Mouse (Mus musculus) kidney, postnatal 4 days (tissue): ENCODE data around the gene Stac2.

Experiments
- DNase-seq, 2 experiments: peaks; one replicate each; pipeline ENCODE4 v3.0.0; 2021; ENCODE audit warnings: mixed read lengths in 2 of 2

The Stac2 gene

DNA sequence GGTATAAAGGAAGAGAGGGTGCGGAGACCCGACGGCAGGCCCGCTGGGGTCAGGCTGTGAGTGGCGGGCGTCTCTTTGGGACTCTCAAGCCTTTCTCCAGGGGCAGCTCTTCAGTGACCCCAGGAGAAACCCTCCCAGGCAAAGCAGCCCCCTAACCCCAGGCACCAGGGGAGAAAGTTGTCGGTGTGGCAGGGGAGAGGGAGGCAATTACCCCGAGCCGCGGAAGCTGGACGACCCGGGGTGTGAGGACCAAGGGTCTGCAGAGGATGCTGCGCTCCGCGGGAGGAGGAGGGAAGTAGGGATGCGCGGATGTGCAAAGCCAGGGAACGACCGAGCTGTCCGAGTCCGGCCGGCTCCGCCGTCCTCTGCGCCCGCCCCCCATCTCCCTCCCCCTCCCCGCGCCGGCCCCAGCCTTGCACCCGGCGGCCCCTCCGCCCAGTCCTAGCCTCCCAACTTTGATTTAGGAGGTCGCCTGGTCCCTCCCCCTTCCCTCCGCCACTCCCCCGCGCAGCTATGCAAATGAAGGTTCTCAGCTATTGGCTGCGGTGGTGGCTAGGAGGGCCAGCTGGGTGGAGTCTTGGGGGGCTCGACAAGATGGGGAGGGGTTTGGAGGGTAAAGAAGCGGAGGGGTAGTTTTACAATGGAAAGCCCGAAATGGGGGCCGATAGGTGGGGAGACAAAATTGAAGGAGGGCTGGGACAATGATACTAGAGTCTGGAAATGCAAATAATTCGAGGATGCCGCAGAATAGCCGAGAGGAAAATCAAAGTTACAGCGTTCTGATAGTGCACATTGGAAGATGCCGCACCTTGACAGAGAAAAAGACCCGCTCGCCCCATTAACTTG lies at the start of gene Stac2:
Gene Stac2 (minus strand): TSS at position 474 of the 846 bp plus-strand sequence.
- DNase-seq = peak; percentile 89 to 93

DNA sequence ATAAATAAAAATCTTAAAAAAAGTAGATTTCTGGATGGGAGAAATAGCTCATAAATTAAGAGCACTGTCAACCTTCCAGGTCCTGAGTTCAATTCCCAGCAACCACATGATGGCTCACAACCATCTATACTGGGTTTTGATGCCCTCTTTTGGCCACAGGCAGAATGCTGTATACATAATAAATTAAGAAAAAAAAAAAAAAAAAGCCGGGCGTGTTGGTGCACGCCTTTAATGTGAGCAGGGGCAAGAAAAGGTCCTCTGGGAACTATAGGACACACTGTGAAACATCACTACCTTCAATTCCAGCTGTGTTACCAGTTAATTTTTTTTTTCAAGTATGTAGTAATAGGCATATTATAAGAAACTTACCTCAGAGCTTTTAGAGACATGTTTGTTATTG lies 48.1 kb upstream of the Stac2 start:
- DNase-seq = no peak

DNA sequence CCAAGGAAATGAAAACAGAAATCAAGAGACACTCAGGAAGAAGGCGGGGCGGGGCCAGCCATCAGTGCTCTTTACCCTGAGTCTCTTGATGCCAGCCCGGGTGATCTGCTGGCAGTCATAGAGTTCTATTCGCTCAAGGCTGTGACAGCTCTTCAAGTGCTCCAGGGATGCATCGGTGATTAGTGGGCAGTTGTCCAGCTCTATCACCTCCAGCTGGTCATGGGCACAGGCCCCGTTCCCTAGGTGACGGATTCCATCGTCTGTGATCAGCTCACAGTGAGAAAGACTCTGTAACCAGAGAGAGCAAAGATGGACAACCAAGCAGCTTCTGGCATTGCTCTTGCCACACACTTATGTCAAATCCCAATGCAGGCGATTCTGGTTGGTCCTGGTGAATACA lies 37.3 kb upstream of the Stac2 start:
- no peak for DNase-seq

DNA sequence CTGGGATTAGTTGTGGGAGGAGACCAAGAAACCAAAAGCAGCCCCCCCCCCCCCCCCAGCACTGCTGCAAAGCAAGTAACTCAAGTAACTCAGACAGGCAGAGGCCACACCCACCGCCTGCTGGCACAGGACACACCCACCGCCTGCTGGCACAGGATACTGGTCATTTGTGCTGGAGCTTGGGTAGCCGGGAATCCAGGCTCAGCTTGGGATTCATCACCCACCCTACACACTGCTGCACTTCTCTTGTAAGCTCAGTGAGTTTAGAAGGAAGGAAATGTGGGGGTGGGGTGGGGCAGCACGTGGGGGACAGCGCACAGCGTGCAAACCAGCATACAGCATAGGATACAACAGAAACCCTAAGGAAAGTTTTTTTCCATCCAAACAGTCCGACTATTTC lies 35.0 kb upstream of the Stac2 start:
- peak; percentile 60 to 73 for DNase-seq

DNA sequence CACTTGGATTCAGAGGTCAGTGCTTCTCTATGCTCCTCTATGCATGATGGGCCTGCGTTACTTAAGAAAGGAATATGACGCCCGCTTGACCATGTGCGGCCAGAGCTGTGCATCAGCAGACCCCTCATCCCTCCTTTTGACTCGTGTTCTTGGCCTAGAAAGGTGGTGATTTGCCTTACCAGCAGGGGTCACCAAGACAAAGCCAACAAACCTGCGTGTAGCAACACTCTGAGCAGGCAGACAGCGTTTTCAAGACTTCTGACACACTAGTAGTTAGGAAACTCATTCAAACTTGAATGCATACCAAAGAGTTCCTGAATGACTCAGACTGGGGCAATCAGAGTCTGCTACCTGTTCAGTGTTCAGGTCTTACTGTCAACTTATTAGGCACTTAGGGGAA lies 33.3 kb upstream of the Stac2 start:
- no peak for DNase-seq

DNA sequence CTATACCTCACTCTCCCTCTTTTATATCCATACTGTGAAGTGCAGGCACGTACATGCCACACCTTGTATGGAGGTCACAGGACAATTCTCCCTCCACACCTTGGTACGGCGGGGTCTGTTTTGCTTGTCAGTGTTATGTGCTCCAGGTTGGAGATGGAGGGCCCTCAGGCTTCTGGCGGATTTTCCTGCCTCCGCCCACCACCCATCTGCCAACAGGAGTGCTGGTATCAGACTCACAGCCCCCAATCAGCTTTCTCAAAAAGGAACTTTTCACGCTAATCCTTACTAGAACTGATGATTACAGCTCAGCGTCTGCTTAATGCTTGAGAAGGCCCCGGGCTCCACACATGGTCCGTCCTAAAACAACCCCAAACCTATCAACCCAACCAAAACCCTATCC lies 32.9 kb upstream of the Stac2 start:
- no peak for DNase-seq

DNA sequence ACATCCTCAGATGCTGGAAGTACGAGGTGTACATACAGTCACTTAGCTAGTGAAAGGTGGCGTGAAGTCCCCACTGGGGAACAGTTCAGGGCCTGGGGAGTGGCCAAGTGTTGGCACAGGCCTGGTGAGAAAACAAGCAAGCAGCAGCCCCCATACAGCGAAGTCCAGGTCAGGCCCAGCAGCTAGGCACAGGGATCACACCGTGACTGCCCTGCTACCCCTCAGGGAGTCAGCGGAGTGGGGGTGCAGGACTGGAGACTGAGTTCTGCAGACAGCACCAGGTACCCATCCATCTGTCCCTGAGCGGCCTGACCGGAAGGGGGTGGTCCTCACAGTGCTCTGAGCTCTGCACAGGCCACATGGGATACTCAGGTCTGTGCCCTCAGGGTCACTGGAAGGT lies 29.5 kb upstream of the Stac2 start:
- no peak for DNase-seq

DNA sequence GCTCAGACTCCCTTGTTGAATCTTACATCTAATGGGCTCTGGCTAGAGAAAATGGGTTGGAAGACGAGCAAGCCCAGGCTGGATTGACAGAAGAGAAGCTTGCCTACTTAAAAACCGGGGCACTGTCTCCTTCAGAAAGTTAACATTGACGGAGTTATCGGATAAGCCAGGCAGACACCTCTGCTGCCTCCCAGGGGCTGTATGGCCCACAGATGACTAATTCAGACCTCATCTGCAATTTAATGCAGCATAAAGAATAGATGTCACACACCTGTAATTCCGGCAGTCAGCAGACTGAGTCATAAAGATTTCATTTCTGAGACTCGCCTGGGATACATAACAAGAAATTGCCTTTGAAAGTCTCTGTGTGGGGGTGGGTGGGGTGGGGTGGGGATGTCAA lies 27.2 kb upstream of the Stac2 start:
- DNase-seq = no peak

DNA sequence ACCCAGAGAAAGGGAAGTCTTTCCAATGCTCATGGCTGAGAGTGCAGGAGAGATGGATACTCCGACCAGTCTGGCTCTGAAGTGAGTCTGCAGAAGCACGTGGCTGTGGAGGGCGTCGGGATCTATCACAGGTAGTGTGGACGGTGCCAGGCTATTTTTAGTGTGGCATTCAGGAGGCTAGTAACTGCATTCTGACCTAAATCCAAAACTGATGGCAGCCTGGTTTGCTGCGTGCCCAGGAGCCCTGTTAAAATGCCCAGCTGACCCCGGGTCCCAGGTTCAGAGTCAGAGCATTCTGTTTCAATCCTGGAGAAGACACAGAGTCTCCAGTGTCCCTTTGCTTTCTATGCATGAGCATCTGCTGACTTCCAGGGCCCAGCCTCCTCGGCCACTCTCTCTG lies 23.8 kb upstream of the Stac2 start:
- no peak for DNase-seq

DNA sequence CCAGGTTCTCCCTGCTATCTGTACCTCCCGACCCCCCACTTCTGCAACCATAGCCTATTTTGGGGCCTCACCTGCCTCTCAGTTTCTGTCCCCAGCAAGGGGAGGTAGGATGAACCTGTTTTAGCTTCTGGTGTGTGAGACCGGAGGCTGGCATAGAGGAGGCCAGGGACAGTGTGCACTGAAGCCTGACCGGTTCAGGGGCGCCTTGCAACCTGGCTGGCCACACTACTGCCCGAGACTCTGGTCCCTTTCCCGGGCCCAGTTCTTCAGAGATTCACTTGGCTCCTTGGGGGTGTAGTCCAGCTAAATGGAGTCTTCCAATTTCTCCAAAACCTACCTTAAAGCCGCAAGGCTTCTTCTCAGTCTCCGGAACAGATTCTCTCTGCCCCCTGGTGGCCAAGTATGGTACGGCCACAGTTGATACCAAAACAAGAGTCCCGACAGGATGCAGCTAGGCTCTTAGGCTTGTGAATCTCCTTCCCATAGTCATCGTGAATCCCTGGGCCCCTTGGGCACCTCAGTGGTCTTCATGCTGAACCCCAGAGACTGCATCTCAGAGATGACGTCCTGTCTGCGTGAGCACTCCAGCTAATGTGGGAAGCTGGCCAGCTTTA lies 22.0 kb upstream of the Stac2 start:
- peak; percentile 94 for DNase-seq

DNA sequence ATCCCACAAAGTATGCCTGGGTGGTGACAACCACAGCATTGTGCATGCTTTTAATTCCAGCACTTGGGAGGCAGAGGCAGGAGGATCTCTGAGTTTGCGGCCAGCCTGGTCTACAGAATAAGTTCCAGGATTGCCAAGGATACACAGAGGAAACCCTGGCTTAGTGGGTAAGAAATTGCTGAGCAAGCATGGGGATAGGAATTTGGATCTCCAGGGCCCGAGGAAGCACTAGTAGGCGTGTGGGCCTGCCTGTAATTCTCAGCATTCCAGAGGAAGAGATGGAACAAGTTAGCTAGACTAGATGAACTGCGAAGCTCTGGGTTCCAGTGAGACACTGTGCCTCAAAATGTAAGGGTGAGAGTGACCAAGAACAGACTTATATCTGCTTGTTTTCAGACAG lies 20.2 kb upstream of the Stac2 start:
- DNase-seq = no peak

DNA sequence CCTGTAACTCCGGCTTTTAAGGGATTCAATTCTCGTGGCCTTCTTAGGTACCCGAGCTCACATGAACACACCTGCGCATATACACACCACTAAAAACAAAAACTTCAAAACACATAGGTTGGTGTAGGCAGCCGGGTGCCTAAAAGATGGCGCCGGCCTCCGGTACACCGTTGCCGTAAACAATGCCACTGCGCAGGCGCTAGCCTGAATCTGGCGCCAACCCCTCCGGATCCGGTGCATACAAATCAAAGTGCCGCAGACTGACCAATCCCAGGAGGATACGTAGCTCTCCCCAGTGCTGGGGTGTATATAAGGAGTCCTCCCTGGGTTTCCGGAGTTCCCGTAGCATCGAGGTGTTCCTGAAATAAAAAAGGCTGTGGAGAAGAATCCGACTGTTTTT lies 14.0 kb upstream of the Stac2 start:
- DNase-seq = no peak

DNA sequence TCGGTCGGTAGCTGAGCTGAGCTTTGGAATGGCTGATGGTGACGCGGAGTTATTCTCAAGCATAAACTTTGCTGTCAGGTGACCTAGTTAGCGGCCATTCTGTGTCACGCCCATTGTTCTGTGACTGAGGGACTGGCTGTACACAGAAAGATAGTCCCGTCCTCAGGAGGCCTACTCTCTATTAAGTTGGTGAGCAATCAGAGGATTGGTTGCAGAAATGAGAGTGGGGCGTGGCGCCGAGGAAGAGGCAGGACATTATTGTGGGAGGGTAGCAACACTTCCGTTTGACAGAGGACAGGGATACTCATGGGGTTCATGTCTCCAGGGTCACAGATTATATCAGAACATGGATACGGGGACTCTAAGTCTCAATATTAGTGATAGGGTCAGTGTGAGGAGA lies 12.9 kb upstream of the Stac2 start:
- DNase-seq = no peak

DNA sequence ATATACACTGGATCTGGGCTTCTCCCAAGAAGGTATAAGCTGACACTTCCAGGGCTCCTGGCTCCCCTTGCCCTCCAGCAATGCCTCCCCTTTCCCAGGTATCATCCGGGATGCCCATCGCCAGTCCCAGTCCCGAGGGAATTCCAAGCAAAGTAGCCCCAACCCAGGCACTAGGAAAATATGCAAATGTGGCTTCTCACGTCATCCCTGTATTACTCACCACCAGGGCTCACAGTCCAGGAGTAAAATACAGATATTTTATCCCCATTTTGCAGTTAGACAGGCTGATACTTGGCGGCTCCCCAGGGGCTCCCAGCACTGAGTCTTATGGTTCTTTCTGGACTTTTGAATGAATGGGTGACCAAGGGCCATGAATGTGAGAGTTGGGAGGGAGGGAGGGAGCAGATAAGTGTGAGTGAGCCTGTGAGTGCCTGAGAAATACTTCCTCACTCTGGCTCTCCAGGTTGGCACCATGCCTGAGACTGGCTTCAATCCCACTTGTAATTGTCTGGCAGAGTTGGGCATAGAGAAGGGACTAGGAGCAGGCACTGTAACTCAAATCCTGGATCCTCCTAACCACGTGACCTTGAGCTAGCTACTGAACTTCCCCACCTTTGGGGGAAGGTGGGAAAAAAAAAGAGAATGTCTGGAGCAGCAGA lies 8.8 kb upstream of the Stac2 start:
- DNase-seq = no peak

DNA sequence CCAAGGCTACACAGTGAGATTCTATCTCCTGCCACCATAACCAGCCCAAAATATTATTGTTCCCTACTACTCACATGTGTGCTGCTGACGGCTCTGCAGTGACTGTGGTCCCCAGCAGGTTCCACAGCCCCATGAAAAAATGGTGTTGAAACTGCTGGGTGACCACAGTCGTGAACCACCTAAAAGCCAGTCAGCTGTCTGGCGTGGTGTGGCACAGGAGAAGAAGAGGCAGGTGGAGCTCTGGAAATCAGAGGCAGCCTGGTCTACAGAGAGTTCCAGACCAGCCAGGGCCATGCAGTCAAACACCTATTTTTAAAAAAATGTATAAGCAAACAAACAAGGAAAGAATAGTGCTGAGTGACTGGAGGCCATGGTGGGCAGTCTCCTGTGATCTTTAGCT lies 8.2 kb upstream of the Stac2 start:
- DNase-seq = no peak

DNA sequence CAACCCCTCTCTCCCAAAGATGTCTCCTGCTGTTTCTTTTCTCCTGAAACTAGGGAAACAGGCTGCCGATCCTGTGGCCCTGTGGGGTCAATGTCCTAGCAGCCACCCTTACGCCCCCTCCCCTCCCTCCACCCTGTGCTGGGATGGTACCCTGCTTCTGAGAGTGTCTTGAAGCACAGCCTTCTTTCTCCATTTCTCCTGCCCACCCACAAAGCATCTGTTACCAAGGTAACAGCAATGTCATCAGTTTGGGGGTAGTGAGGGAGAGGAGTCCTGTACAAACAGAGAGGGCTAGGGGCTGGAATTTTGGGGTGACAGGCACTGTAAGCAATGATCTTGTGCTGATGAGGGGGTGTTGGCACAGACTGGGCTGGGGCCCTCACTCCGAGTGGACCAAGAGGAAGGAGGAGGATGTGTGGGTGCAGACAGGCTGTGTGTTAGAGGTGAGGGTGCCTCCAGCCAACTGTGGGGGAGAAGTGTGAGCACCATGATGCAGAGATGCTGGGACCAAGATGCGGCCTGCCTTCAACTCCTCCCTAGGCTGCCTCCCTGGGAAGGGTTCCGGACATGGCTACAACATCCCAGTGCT lies 6.9 kb upstream of the Stac2 start:
- DNase-seq = no peak

DNA sequence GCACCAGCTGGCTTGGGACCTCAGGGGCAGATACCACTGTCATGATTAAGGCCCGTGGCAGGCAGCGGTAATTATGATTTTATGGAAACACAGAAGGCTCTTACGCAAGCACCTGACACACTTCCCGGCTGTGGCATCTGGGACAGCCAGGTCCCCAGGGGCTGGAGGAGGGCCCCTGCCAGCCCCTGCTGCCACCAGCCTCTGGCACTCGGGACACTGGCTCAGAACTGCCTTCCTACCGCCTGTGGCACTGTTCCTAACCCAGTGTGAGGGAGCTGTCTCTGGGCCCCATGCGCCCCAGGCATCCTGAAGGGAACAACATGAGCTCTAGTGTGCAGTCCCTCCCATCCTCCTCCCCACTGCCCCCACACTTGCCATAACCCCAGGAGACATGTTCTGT lies 6.4 kb upstream of the Stac2 start:
- DNase-seq = no peak

DNA sequence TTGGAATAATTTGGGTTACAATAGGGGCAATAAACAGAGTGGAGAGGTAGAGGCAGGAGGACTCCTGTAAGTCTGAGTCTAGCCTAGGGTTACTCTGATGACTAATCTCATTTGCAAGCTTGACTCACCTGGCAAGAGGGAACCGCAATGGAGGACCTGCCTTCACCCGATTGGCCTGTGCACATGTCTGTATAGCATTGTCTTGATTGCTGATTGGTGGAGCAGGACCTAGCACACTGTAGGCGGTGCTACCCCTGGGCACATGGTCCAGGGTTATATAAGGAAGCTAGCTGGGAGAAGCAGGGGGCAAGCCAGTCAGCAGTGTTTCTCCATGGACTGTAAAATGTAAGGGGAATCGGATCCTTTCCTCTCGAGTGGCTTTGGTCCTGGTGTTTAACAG lies 4.7 kb upstream of the Stac2 start:
- DNase-seq = peak; percentile 42 to 62

DNA sequence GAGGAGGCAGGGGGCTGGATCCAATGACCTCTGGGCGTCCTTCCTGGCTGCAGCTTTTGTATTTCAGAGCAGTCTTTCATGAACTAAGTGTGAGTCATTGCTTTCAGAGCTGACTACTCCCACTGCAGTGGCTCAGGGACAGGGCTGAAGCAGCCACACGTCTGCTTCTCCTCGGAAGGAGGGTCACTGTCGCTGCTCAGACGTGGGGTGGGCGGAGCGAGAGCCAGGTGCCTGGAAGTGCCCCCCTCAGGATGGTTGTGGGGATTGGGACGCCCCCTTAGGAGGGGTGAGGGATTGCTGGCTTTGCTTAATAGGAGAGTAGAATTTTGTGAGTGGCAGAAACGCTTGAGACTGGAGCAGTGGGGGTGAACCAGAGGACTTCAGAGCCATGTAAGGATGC lies 4.2 kb upstream of the Stac2 start:
- DNase-seq = peak in 1 of 2 experiments; percentile 41

DNA sequence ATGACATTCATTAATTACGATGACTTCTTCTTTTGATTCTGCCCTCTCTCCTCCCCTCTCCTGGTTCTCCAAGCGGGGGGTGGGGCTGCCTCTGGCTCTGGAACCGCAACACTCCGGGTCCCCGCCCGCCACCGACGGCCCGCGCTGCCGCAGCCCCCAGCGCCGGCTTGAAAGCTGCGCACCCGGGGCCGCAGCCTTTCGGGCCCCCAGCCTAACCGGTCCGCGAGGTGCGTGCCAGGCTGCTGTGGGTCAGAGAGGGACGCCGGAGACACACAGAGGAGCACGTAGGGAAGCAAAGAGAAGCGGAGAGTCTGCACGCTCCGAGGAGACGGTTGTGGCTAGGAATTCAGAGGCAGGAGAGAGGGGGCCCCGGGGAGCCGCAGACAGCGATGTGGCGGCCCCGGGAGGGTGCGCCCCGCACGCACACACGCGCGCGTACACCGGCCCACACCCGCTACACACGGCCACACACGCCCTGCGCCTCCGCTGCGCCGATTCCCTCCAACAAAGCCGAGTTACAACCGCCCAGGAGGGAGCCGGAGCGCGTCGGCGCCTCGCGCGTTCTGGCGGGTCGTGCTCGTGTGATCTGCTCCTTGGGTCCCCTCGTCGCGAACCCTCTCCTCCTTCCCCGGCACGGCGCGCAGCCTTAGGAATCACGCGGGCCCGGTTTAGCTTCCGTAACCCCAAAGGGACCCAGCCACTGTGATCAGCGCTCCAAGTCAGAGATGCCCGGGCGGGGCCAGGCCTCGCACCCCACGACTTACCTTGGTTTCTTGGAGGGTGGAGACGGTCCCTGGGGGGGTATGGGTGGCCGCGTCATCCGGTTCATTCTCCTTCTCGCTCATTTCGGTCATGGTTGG lies 903 bp downstream of the Stac2 start:
- peak; percentile 51 to 61 for DNase-seq

DNA sequence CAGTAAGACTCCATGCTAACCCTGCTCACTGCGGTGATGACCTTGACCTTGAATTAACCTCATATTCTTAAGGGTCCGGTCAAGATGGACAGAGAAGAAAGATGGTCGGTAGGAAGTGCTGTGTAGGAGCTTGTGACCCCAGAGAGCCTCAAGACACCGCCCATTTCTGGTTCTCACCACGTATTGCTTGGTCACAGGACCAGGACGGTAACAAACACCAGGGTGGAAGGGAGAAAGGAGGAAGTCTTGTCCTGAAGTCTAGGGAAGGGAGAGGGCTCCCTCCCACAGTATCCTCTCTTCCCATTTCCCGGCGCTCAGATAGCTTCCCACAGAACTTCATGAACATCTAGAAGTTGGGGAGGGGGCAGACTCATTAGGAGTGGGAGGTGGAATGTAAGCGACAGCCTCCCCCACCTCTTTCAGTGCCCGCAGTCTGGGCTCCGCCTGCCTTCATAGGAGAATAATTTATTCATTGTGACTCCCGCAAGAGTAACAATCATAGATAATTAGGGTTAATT lies 1.6 kb downstream of the Stac2 start:
- no peak for DNase-seq

DNA sequence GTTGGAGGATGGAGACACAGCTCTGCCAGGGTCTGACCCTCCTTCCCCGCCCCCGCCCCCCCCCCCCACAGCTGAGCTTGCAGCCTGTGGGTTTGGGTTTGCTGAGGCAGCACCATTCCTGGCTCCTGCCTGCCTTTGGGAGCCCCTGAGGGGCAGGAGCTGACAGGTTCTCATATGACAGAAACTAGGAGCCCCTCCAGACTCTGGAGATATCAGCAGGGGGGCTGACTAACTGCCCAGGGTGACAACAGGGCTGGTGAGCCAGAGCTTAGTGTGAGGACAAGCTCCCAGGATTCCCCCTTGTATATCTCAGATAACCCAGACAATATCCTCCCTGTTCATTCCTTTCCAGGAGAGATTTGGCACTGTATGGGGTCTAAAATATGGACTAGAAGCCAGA lies 2.3 kb downstream of the Stac2 start:
- DNase-seq = no peak

DNA sequence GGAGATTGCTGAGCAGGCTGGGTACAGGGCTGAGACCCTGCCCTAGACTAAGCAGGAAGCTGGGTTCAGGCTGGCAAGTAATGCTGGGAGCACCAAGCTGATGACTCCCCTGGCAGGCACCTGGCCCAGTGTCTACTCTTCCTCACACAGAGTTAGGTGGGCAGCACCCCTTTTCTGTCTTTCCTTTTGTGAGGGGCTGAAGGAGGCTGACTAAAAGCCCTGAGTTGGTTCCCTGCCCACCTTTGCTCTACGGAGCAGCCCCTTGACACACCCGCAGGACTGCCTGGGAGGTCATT lies 2.8 kb downstream of the Stac2 start:
- no peak for DNase-seq
